Mouse (Mus musculus): Measurements from ENCODE around the gene Cfap54. TPM values are rescaled to one million over a fixed set of nuclear protein-coding genes. Genes with fewer than 3 reads are reported as not detected.

Cfap54 gene
- polyA plus RNA-seq, 1 experiment, result 2.8 TPM

GRCm38 (mm10) chr10:93075856-93076255 is 5.6 kb downstream of the Cfap54 start:
- DNase-seq (ENCODE audit: low read depth), result no peak
- TF ChIP-seq POLR2A (IDR thresholded peaks at IDR 0.05; ENCODE audit: borderline replicate concordance, extremely low read depth, insufficient read depth, insufficient read length, poor library complexity, severe bottlenecking) (no peak), CTCF (IDR thresholded peaks at IDR 0.05; ENCODE audit: borderline replicate concordance, extremely low read depth, insufficient read depth, insufficient read length) (no peak)

GRCm38 (mm10) chr10:93072769-93073168 is 8.6 kb downstream of the Cfap54 start:
- TF ChIP-seq CTCF (IDR thresholded peaks at IDR 0.05; ENCODE audit: borderline replicate concordance, extremely low read depth, insufficient read depth, insufficient read length), result no peak
- TF ChIP-seq POLR2A (IDR thresholded peaks at IDR 0.05; ENCODE audit: borderline replicate concordance, extremely low read depth, insufficient read depth, insufficient read length, poor library complexity, severe bottlenecking), result no peak
- no peak for DNase-seq (ENCODE audit: low read depth)

- TF ChIP-seq CTCF (IDR thresholded peaks at IDR 0.05; ENCODE audit: borderline replicate concordance, extremely low read depth, insufficient read depth, insufficient read length), result no peak
- no peak for TF ChIP-seq POLR2A (IDR thresholded peaks at IDR 0.05; ENCODE audit: borderline replicate concordance, extremely low read depth, insufficient read depth, insufficient read length, poor library complexity, severe bottlenecking)
- DNase-seq (ENCODE audit: low read depth), result peak; percentile 66
These were observed 9.7 kb downstream of the Cfap54 start for GRCm38 (mm10) chr10:93071753-93072152.

GRCm38 (mm10) chr10:93070121-93070898 is 11.1 kb downstream of the Cfap54 start:
- TF ChIP-seq POLR2A (IDR thresholded peaks at IDR 0.05; ENCODE audit: borderline replicate concordance, extremely low read depth, insufficient read depth, insufficient read length, poor library complexity, severe bottlenecking), result no peak
- peak; percentile 52; the same call in 1 of the 2 replicates for TF ChIP-seq CTCF (IDR thresholded peaks at IDR 0.05; ENCODE audit: borderline replicate concordance, extremely low read depth, insufficient read depth, insufficient read length)
- peak; percentile 63 for DNase-seq (ENCODE audit: low read depth)

GRCm38 (mm10) chr10:93069721-93070120 is 11.7 kb downstream of the Cfap54 start:
- DNase-seq (ENCODE audit: low read depth), result no peak

GRCm38 (mm10) chr10:93069041-93069679 is 12.3 kb downstream of the Cfap54 start:
- DNase-seq (ENCODE audit: low read depth), result no peak
- TF ChIP-seq POLR2A (IDR thresholded peaks at IDR 0.05; ENCODE audit: borderline replicate concordance, extremely low read depth, insufficient read depth, insufficient read length, poor library complexity, severe bottlenecking) (no peak), CTCF (IDR thresholded peaks at IDR 0.05; ENCODE audit: borderline replicate concordance, extremely low read depth, insufficient read depth, insufficient read length) (no peak)

More at GRCm38 (mm10) chr10:93069721-93070120, 11.7 kb downstream of the Cfap54 start:
- no peak for TF ChIP-seq POLR2A (IDR thresholded peaks at IDR 0.05; ENCODE audit: borderline replicate concordance, extremely low read depth, insufficient read depth, insufficient read length, poor library complexity, severe bottlenecking)
- no peak for TF ChIP-seq CTCF (IDR thresholded peaks at IDR 0.05; ENCODE audit: borderline replicate concordance, extremely low read depth, insufficient read depth, insufficient read length)

- no peak for DNase-seq (ENCODE audit: low read depth)
- TF ChIP-seq CTCF (IDR thresholded peaks at IDR 0.05; ENCODE audit: borderline replicate concordance, extremely low read depth, insufficient read depth, insufficient read length) (no peak), POLR2A (IDR thresholded peaks at IDR 0.05; ENCODE audit: borderline replicate concordance, extremely low read depth, insufficient read depth, insufficient read length, poor library complexity, severe bottlenecking) (no peak)
These were observed 16.4 kb downstream of the Cfap54 start for GRCm38 (mm10) chr10:93064973-93065372.

- no peak for DNase-seq (ENCODE audit: low read depth)
- no peak for TF ChIP-seq CTCF (IDR thresholded peaks at IDR 0.05; ENCODE audit: borderline replicate concordance, extremely low read depth, insufficient read depth, insufficient read length)
These were observed 17.8 kb downstream of the Cfap54 start for GRCm38 (mm10) chr10:93063576-93063975.

- DNase-seq (ENCODE audit: low read depth), result no peak
- TF ChIP-seq CTCF (IDR thresholded peaks at IDR 0.05; ENCODE audit: borderline replicate concordance, extremely low read depth, insufficient read depth, insufficient read length), result no peak
- no peak for TF ChIP-seq POLR2A (IDR thresholded peaks at IDR 0.05; ENCODE audit: borderline replicate concordance, extremely low read depth, insufficient read depth, insufficient read length, poor library complexity, severe bottlenecking)
These were observed 19.0 kb downstream of the Cfap54 start for GRCm38 (mm10) chr10:93062395-93062794.

- TF ChIP-seq CTCF (IDR thresholded peaks at IDR 0.05; ENCODE audit: borderline replicate concordance, extremely low read depth, insufficient read depth, insufficient read length) (no peak), POLR2A (IDR thresholded peaks at IDR 0.05; ENCODE audit: borderline replicate concordance, extremely low read depth, insufficient read depth, insufficient read length, poor library complexity, severe bottlenecking) (no peak)
- no peak for DNase-seq (ENCODE audit: low read depth)
These were observed 27.6 kb downstream of the Cfap54 start for GRCm38 (mm10) chr10:93053867-93054266.

GRCm38 (mm10) chr10:93053315-93053714 is 28.1 kb downstream of the Cfap54 start:
- DNase-seq (ENCODE audit: low read depth), result no peak
- TF ChIP-seq CTCF (IDR thresholded peaks at IDR 0.05; ENCODE audit: borderline replicate concordance, extremely low read depth, insufficient read depth, insufficient read length) (no peak), POLR2A (IDR thresholded peaks at IDR 0.05; ENCODE audit: borderline replicate concordance, extremely low read depth, insufficient read depth, insufficient read length, poor library complexity, severe bottlenecking) (no peak)

Data from brain, embryonic 14.5 days (tissue).